ENCODE assay signal across 8 mouse cellular contexts in the genomic region with DNA sequence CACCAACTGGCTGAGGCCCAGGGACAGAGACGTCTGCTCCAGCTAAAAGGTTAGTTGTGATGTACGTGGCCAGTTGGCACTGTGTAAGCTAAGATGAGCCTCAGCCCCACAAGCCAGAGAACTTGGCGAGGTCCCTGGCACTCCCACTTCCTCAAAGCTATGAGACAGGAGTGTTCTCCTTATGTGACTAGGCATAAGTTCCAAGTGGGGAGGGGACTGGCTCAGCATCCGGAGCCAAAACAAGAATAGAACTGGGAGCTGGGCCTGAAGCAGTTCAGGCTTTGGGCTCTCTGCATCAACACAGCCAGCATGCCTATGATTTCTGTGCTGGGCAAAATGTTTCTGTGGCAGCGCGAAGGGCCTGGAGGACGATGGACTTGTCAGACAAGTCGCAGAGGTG. TPM values are rescaled to one million over a fixed set of nuclear protein-coding genes. Genes with fewer than 3 reads are reported as not detected.
DNase-seq lines count a peak whose midpoint lies in the region; ATAC-seq lines count a peak whose summit lies in the region.

No protein-coding gene starts in this region.

- no peak for DNase-seq in cerebellum, postnatal 4 days (ENCODE audit: low spot score in 2 of 2)
- peak; percentile 65 for DNase-seq in adipocyte (ENCODE audit: low spot score)
- DNase-seq in frontal cortex, postnatal 14 days (ENCODE audit: low spot score in 2 of 2): peak; percentile 69 to 75
- peak; percentile 35 for DNase-seq in lung, postnatal 14 days
- no peak for DNase-seq in thymus, postnatal 4 days

- H3K27me3 ChIP-seq in hindbrain, embryonic 15.5 days: no peaks in the 10 kb centered on the region
- 0 out of 2 replicates have a peak, but pooled peaks cover 5% of the 10 kb centered on the region for H3K27me3 ChIP-seq in stomach, embryonic 15.5 days (replicated peaks)

- WGBS in hindbrain, embryonic 15.5 days: 63% methylated on average over 8 of the region's 8 CpGs
- WGBS in stomach, embryonic 15.5 days: 69% methylated on average over 8 of the region's 8 CpGs

- peak overlapping the region; percentile 65 for H3K4me2 ChIP-seq in hindbrain, embryonic 15.5 days
- peak overlapping the region; percentile 68 for H3K4me2 ChIP-seq in stomach, embryonic 15.5 days

- no peaks in the 10 kb centered on the region for H3K9me3 ChIP-seq in hindbrain, embryonic 15.5 days
- H3K9me3 ChIP-seq in stomach, embryonic 15.5 days: no peaks in the 10 kb centered on the region

- peaks cover 46% of the 10 kb centered on the region for H3K4me1 ChIP-seq in hindbrain, embryonic 15.5 days (replicated peaks)
- H3K4me1 ChIP-seq in stomach, embryonic 15.5 days: peaks cover 22% of the 10 kb centered on the region

- 0 out of 2 replicates have a peak, but pooled peaks have one; percentile 21 for ATAC-seq in cerebellum, adult (ENCODE audit: insufficient number of reproducible peaks, low FRiP score, low TSS enrichment)
- ATAC-seq in hindbrain, embryonic 15.5 days (ENCODE audit: low FRiP score, low read depth): no peak
- no peak for ATAC-seq in stomach, embryonic 15.5 days (ENCODE audit: insufficient read depth, low FRiP score, low read depth)

- H3K27ac ChIP-seq in hindbrain, embryonic 15.5 days (replicated peaks): peak overlapping the region; percentile 79; the same call in 1 of the 2 replicates
- H3K27ac ChIP-seq in stomach, embryonic 15.5 days: peak overlapping the region; percentile 59; the same call in 1 of the 2 replicates

- 0 out of 2 replicates have a peak overlapping the region, but pooled peaks have one; percentile 48 for H3K4me3 ChIP-seq in hindbrain, embryonic 15.5 days
- 0 out of 2 replicates have a peak overlapping the region, but pooled peaks have one; percentile 36 for H3K4me3 ChIP-seq in stomach, embryonic 15.5 days (replicated peaks)

- H3K9ac ChIP-seq in hindbrain, embryonic 15.5 days: 0 out of 2 replicates have a peak overlapping the region, but pooled peaks have one; percentile 49
- H3K9ac ChIP-seq in stomach, embryonic 15.5 days: no peak overlapping the region

- peaks cover 31% of the 10 kb centered on the region for H3K36me3 ChIP-seq in hindbrain, embryonic 15.5 days
- H3K36me3 ChIP-seq in stomach, embryonic 15.5 days: peaks cover 20% of the 10 kb centered on the region

RNA-seq across cellular contexts. Expression of gene Fam131a, which starts 1.7 kb away (rescaled TPM):
- polyA plus RNA-seq in hindbrain, embryonic 15.5 days (2015; fragmentation: Nextera tagmentation; extraction: Ambion mirVana): 45.5 and 47.5 TPM in 2 replicates
- polyA plus RNA-seq in stomach, embryonic 15.5 days (2015; fragmentation: Nextera tagmentation; extraction: Ambion mirVana): 8.5 and 9.1 TPM in 2 replicates

RNA-seq across cellular contexts. Expression of gene Polr2h, which starts 22.7 kb away (rescaled TPM):
- polyA plus RNA-seq in hindbrain, embryonic 15.5 days (2015; fragmentation: Nextera tagmentation; extraction: Ambion mirVana): 89.0 and 89.8 TPM in 2 replicates
- 95.7 and 97.3 TPM in 2 replicates for polyA plus RNA-seq in stomach, embryonic 15.5 days (2015; fragmentation: Nextera tagmentation; extraction: Ambion mirVana)

RNA-seq across cellular contexts. Expression of gene Clcn2, which starts 22.8 kb away (rescaled TPM):
- 33.7 and 36.0 TPM in 2 replicates for polyA plus RNA-seq in hindbrain, embryonic 15.5 days (2015; fragmentation: Nextera tagmentation; extraction: Ambion mirVana)
- 15.3 and 20.2 TPM in 2 replicates for polyA plus RNA-seq in stomach, embryonic 15.5 days (2015; fragmentation: Nextera tagmentation; extraction: Ambion mirVana)

RNA-seq across cellular contexts. Expression of gene Eif4g1, which starts 26.7 kb away (rescaled TPM):
- polyA plus RNA-seq in hindbrain, embryonic 15.5 days (2015; fragmentation: Nextera tagmentation; extraction: Ambion mirVana): 145 and 148 TPM in 2 replicates
- 168 and 190 TPM in 2 replicates for polyA plus RNA-seq in stomach, embryonic 15.5 days (2015; fragmentation: Nextera tagmentation; extraction: Ambion mirVana)

RNA-seq across cellular contexts. Expression of gene Chrd, which starts 38.1 kb away (rescaled TPM):
- 6.3 and 6.5 TPM in 2 replicates for polyA plus RNA-seq in hindbrain, embryonic 15.5 days (2015; fragmentation: Nextera tagmentation; extraction: Ambion mirVana)
- 4.0 and 4.7 TPM in 2 replicates for polyA plus RNA-seq in stomach, embryonic 15.5 days (2015; fragmentation: Nextera tagmentation; extraction: Ambion mirVana)

Comparison
In these comparisons a context has a peak if more than half of its experiments do, and no peak if none do; other contexts are left out.
1. DNase-seq: peak in adipocyte (single experiment), frontal cortex, postnatal 14 days (2 of 2) and lung, postnatal 14 days (single experiment); none in cerebellum, postnatal 4 days (0 of 2) and thymus, postnatal 4 days (single experiment).